Mouse (Mus musculus) hindbrain, embryonic 14.5 days (tissue): ENCODE results near the gene Tmem116. TPM values are rescaled to one million over a fixed set of nuclear protein-coding genes. Genes with fewer than 3 reads are reported as not detected.
"Not testable (repeated sequence)": the region's sequence is repeated elsewhere in the genome, so short reads cannot be mapped to it uniquely, and the experiment has no call there.

Source experiments
- ATAC-seq: fragments of 200-750 bp; cut with Nextera tagmentation; 2 replicates; pipeline ENCODE4 v1.8.0; 2017; ENCODE audit warnings: moderate number of reproducible peaks, mild to moderate bottlenecking, moderate TSS enrichment, moderate library complexity; ENCODE audit not compliant: low FRiP score
- DNase-seq: peaks from one replicate; pipeline ENCODE4 v3.0.0-alpha.2; 2015; ENCODE audit warnings: low spot score
- H3K27ac ChIP-seq: fragments of 300-500 bp; sonication (generic); 2 replicates; pipeline ENCODE4 v1.5.1; 2014; ENCODE audit warnings: mild to moderate bottlenecking, moderate library complexity
- H3K27me3 ChIP-seq: fragments of 300-500 bp; sonication (generic); 2 replicates; pipeline ENCODE4 v1.6.1; 2014; ENCODE audit warnings: mild to moderate bottlenecking, low read length, mixed read lengths; ENCODE audit not compliant: control insufficient read depth, insufficient read depth
- H3K36me3 ChIP-seq: fragments of 300-500 bp; sonication (generic); replicated peaks from 2 replicates; pipeline ENCODE4 v1.6.1; 2014; ENCODE audit not compliant: control insufficient read depth, insufficient read depth
- H3K4me1 ChIP-seq: fragments of 300-500 bp; sonication (generic); replicated peaks from 2 replicates; pipeline ENCODE4 v1.6.1; 2014; ENCODE audit warnings: antibody characterized with exemption, low read length, mixed read lengths; ENCODE audit not compliant: control insufficient read depth, insufficient read depth
- H3K4me2 ChIP-seq: fragments of 300-500 bp; sonication (generic); replicated peaks from 2 replicates; pipeline ENCODE4 v1.6.1; 2014; ENCODE audit warnings: mild to moderate bottlenecking, moderate library complexity
- H3K4me3 ChIP-seq: fragments of 300-500 bp; sonication (generic); replicated peaks from 2 replicates; pipeline ENCODE4 v1.5.1; 2014; ENCODE audit warnings: mild to moderate bottlenecking, low read length
- H3K9ac ChIP-seq: fragments of 300-500 bp; sonication (generic); 2 replicates; pipeline ENCODE4 v1.6.1; 2014
- H3K9me3 ChIP-seq: fragments of 300-500 bp; sonication (generic); 2 replicates; pipeline ENCODE4 v1.6.1; 2016; ENCODE audit warnings: low read length; ENCODE audit not compliant: control insufficient read depth
- WGBS: fragments of 180-500 bp; shearing (Covaris S2); extraction: QIAGEN DNeasy Blood & Tissue Kit; methylation state at CpG from one replicate; pipeline ENCODE4 v1.1.7; 2014; 5-methylcytosine and 5-hydroxymethylcytosine counted together
- polyA plus RNA-seq: library from polyadenylated mRNA; unstranded; fragments of >200 nt; fragmentation: Nextera tagmentation; extraction: Ambion mirVana; gene quantifications from 2 replicates; pipeline ENCODE4 v1.2.1, GENCODE M21; 2014

The Tmem116 gene
- polyA plus RNA-seq, 1 experiment from 2014 or later: 1.9 TPM

DNA sequence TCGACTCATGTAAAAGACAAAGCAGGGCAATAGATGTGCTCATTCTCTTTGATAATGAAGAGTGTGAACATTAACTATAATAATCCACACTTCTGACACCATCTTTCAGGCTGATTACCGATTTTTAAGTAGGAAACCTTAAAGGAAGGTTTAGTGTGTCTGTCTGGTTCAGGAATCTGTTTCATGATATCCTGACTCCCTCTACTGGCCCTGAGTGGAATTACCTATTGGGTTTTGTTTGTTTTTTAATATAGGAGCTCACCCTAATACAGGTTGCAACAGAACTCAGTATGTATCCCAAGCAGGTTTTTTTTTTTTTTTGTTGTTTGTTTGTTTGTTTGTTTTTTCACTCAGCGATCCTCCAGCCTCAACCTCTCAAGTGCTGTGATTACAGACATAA, 26.0 kb downstream of the Tmem116 start:
- H3K27ac ChIP-seq: no peak overlapping the region
- no peak overlapping the region for H3K4me3 ChIP-seq
- H3K9me3 ChIP-seq: no peaks in the 10 kb centered on the region
- WGBS: 39% methylated on average over 3 of the region's 3 CpGs
- no peaks in the 10 kb centered on the region for H3K27me3 ChIP-seq
- H3K4me2 ChIP-seq: no peak overlapping the region
- H3K9ac ChIP-seq: no peak overlapping the region
- ATAC-seq (no peak), DNase-seq (peak; percentile 94)
- no peaks in the 10 kb centered on the region for H3K4me1 ChIP-seq
- no peaks in the 10 kb centered on the region for H3K36me3 ChIP-seq

DNA sequence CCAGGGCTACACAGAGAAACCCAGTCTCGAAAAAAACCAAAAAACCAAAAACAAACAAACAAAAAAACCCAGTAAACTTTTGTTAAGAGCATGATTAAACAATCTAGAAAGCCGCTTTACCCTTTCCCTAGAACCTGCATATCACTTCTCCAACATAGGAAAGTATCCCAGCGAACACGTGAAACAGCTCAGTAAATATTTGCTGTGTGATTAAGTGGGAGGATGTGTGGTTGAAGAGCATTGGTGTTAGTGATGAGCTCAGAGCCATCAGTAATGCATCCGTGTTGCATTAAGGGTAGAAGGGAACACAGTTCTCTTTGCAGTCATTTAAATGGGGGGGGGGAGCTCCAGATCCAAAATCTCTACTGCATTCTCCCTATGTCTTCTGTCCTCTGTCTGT, 33.1 kb downstream of the Tmem116 start:
- H3K9ac ChIP-seq: no peak overlapping the region
- DNase-seq (no peak), ATAC-seq (no peak)
- H3K4me1 ChIP-seq: no peaks in the 10 kb centered on the region
- H3K27ac ChIP-seq: no peak overlapping the region
- no peaks in the 10 kb centered on the region for H3K27me3 ChIP-seq
- WGBS: 86% methylated on average over 5 of the region's 5 CpGs
- H3K4me2 ChIP-seq: no peak overlapping the region
- H3K9me3 ChIP-seq: no peaks in the 10 kb centered on the region
- no peaks in the 10 kb centered on the region for H3K36me3 ChIP-seq
- H3K4me3 ChIP-seq: no peak overlapping the region

DNA sequence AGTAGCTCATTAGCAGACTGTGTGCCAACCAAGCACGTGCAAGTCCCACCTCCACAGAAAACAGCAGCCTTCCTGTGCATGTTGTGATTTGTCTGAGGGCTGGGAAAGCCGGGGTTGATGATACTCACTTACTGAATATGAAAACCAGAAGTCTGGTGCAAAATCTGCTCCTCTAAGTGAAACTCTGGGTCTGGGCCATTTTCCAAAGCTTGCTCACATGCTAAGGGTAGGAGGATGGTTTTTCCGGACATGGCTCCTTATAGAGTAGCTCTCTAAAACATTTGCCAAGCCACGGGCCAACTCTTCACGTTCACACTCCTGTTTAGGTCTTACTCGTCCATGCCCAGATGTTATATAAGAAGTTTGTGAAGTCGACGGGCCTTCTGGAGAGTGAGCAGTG, 41.6 kb downstream of the Tmem116 start:
- Histone ChIP-seq H3K4me1 (no peaks in the 10 kb centered on the region), H3K4me2 (no peak overlapping the region), H3K9ac (no peak overlapping the region), H3K27me3 (no peaks in the 10 kb centered on the region), H3K4me3 (no peak overlapping the region), H3K9me3 (no peaks in the 10 kb centered on the region), H3K27ac (no peak overlapping the region), H3K36me3 (no peaks in the 10 kb centered on the region)
- WGBS: 84% methylated on average over 8 of the region's 8 CpGs
- ATAC-seq: no peak
- DNase-seq: no peak

DNA sequence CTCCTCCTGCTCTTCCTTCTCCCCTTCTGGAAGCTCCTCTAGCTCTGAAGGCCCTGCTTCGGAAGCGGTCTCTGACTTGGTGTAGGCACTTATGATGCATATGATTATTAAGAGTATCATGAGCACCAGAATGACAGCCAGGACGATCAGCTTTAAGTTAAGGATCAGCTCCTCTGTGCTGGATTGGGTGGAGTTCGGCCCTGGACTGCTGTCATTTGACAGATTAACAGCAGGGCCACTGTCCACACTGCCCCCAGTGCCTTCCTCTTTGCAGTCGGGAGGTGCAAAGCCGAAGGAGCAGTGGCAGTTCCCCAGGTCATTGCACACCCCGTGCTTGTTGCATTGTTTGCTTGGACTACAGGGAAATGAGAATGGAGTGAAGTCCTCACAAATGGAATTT, 49.0 kb downstream of the Tmem116 start:
- DNase-seq (no peak), ATAC-seq (no peak)
- WGBS: 79% methylated on average over 7 of the region's 7 CpGs
- no peaks in the 10 kb centered on the region for H3K4me1 ChIP-seq
- H3K9me3 ChIP-seq: no peaks in the 10 kb centered on the region
- no peak overlapping the region for H3K27ac ChIP-seq
- no peaks in the 10 kb centered on the region for H3K36me3 ChIP-seq
- no peak overlapping the region for H3K4me2 ChIP-seq
- no peak overlapping the region for H3K4me3 ChIP-seq
- no peaks in the 10 kb centered on the region for H3K27me3 ChIP-seq
- H3K9ac ChIP-seq: no peak overlapping the region

DNA sequence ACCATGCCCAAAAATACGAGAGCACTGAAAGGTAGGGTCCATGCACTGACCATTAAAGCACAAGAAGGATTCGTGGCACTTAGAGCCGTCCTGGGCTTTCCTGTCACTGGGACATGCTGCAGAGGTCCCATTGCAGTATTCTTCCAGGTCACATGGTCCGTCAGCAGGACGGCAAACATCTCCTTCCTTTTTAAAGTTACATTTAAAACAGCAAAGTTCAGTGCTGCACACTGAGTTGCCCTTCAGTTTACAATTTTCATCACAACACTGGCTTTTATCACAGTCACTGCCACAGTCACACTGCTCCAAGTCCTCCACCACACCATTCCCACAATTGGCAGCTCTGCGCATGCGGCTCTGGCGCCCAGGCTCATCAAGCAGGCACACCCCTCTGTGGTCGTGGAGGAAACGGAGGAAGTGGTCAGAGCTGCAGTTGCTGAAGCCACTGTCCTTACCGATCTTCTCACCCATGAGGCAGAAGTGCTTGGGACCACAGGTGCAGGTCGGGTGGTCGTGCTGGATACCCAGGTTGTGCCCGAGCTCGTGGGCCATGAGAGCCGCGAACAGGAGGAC, 49.8 kb downstream of the Tmem116 start:
- H3K9me3 ChIP-seq, H3K27ac ChIP-seq, H3K9ac ChIP-seq, H3K4me3 ChIP-seq, ATAC-seq, H3K4me1 ChIP-seq, H3K4me2 ChIP-seq, H3K27me3 ChIP-seq, DNase-seq, H3K36me3 ChIP-seq: not testable (repeated sequence)
- 88% methylated on average over 9 of the region's 17 CpGs for WGBS

DNA sequence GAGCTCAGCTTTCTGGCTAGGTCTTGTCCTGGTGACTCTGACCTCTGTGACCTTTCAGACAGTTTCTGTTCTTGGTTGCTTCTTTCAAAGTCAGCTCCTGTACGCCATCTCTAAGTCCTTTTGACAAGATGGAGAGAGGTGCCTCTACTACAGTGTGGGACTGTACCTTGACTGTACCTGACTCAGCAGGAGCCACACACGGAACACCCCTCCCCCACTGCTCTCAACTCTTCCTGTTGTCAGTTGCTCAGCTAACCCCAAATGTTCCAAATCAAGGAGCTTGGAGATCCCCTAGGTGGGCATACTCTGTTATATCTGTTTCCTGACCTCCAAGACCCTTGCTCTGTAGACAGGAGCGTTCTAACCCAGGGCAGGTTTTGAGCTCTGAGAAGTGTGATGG, 51.5 kb downstream of the Tmem116 start, which contains the start of gene Adam1b:
Adam1b (minus strand) TSS at position 205 of the 400 bp plus-strand sequence.
- Histone ChIP-seq H3K9me3 (no peaks in the 10 kb centered on the region), H3K36me3 (no peaks in the 10 kb centered on the region), H3K4me2 (no peak within 1 kb of the TSS), H3K9ac (no peak within 1 kb of the TSS), H3K27ac (no peak within 1 kb of the TSS), H3K27me3 (no peaks in the 10 kb centered on the region), H3K4me3 (no peak within 1 kb of the TSS), H3K4me1 (no peaks in the 10 kb centered on the region)
- DNase-seq (no peak), ATAC-seq (no peak)
- WGBS: 85% methylated on average over 3 of the region's 3 CpGs

DNA sequence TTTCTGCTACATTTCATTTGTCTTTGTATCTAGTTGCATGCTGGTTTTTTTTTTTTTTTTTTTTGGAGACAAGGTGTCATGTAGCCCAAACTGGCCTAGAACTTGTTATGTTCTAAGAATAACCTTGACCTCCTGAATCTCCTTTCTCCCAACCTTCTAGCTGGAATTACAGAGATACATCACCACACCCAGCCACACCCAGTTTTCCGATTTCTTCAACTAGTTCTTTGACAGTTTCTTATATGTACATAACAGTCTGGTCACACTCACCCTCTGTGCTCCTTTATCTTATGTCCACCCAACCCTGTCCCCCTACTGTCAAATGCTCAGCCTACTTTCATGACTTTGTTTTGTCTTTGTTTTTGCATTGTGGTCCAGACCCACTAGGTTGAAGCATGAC, 55.2 kb downstream of the Tmem116 start:
- 94% methylated on average over 1 of the region's 1 CpGs for WGBS
- no peak for DNase-seq

DNA sequence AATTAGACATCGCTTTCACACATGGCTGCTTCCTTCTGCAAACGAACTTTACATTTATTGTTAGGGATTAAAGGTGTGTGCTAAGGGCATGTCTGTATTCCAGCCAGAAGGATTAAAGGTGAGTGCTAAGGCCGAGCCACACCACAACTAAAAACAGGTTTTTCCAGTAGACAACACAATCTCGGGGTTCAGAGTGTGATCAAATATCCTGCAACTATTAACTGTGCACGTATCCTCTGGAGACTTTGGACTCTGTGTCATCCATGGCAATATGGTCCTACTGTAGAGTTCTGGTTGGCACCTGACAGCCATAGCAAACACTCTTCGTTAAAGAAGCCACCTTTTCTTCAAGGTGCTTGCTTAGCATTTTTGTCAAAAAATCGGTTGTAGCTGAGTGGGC, 58.3 kb downstream of the Tmem116 start:
- H3K27ac ChIP-seq: no peak overlapping the region
- no peak overlapping the region for H3K4me3 ChIP-seq
- no peaks in the 10 kb centered on the region for H3K27me3 ChIP-seq
- H3K4me2 ChIP-seq: no peak overlapping the region
- H3K9ac ChIP-seq: no peak overlapping the region
- ATAC-seq (no peak), DNase-seq (no peak)
- no peaks in the 10 kb centered on the region for H3K36me3 ChIP-seq
- no peaks in the 10 kb centered on the region for H3K4me1 ChIP-seq
- H3K9me3 ChIP-seq: peaks cover 3% of the 10 kb centered on the region; the same call in 1 of the 2 replicates
- 85% methylated on average over 7 of the region's 7 CpGs for WGBS

More for the DNA sequence above, 55.2 kb downstream of the Tmem116 start:
- peaks cover 3% of the 10 kb centered on the region; the same call in 1 of the 2 replicates for H3K9me3 ChIP-seq
- H3K27ac ChIP-seq: no peak overlapping the region
- no peaks in the 10 kb centered on the region for H3K27me3 ChIP-seq
- H3K4me2 ChIP-seq: no peak overlapping the region
- no peak overlapping the region for H3K4me3 ChIP-seq
- H3K9ac ChIP-seq: no peak overlapping the region
- no peak for ATAC-seq
- H3K4me1 ChIP-seq: no peaks in the 10 kb centered on the region
- H3K36me3 ChIP-seq: no peaks in the 10 kb centered on the region

DNA sequence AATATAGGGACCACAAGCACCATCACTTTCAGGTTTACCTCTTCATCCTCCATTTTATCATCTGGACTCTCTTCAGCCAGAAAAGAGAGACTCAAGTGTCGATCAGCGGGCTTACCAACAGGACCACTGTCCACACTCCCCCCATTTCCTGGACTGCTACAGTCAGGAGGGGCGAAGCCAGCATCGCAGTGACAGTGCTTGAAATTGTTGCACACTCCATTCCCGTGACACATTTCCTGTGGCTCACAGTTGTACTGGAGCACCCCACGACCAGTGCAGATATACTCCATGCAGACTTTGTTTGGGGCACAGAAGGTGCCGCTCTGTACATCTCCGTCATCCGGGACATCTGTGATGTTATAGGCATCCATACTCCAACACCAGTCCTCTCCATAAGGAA, 67.3 kb downstream of the Tmem116 start:
- Histone ChIP-seq H3K9me3 (no peaks in the 10 kb centered on the region), H3K4me1 (no peaks in the 10 kb centered on the region), H3K4me3 (no peak overlapping the region), H3K4me2 (no peak overlapping the region), H3K27ac (no peak overlapping the region), H3K36me3 (peaks cover 45% of the 10 kb centered on the region), H3K27me3 (no peaks in the 10 kb centered on the region), H3K9ac (no peak overlapping the region)
- no peak for ATAC-seq
- 91% methylated on average over 9 of the region's 9 CpGs for WGBS
- no peak for DNase-seq

DNA sequence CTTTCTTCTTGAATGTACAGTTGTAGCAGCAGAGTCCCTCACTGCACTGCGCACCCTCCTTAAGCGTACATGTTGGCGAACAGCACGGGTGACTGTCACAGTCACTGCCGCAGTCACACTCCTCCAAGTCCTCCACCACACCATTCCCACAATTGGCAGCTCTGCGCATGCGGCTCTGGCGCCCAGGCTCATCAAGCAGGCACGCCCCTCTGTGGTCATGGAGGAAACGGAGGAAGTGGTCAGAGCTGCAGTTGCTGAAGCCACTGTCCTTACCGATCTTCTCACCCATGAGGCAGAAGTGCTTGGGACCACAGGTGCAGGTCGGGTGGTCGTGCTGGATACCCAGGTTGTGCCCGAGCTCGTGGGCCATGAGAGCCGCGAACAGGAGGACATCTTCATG, 68.1 kb downstream of the Tmem116 start:
- not testable (repeated sequence) for ATAC-seq, H3K4me2 ChIP-seq, H3K27ac ChIP-seq, H3K9me3 ChIP-seq, H3K4me1 ChIP-seq, H3K9ac ChIP-seq, H3K27me3 ChIP-seq, DNase-seq, H3K4me3 ChIP-seq
- H3K36me3 ChIP-seq: peaks cover 52% of the 10 kb centered on the region
- 91% methylated on average over 11 of the region's 17 CpGs for WGBS
